Mouse (Mus musculus): Measurements from ENCODE around the gene Casp7. TPM values are rescaled to one million over a fixed set of nuclear protein-coding genes. Genes with fewer than 3 reads are reported as not detected.

Casp7 gene
- polyA plus RNA-seq, 1 experiment from 2014 or later: 30.7 TPM

DNA sequence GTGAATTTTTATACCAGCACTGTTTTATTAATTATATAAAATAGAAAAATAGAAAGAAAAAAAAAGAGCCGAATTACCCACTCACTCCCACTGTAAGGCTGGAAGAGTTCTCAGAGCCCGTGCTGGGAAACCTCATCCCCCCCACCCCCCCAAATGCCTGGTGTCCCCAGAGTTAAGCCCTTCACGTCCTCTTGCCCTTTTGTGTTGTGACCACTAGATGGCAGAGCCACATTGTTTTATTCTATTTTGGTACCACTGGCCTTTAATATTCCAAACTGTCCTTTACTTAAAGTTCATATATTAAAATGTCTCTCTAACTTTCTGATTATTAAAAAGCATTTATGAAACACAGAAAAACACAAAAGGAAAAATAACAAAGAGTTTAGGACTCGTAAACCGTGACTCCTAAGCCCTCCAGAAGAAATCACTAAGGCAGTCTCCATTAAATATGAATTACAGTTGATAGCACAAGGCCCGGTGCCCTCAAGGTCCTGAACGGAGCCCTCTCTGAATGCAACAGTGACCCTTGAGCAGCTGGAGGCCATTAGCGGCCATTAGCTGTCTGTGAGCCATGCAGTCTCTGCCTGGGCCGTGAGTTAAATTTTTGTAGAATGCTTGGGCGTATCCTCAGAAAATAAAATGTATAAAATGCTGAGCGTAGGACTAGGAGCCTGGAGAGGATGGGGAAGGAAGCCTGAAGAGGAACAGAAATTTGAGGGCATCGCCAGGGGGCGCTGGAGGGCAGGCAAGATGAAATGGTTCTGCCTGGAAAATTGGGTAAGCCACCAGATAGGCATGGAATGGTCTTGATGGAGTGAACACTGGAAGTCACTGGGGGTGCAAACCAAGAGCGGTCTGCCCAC, 25.8 kb downstream of the Casp7 start:
- 0 out of 2 replicates have a peak, but pooled peaks cover 3% of the 10 kb centered on the region for H3K4me1 ChIP-seq (ENCODE audit: insufficient read depth)
- no peak overlapping the region for H3K4me2 ChIP-seq
- peak; percentile 87 for TF ChIP-seq CTCF (IDR thresholded peaks at IDR 0.05; ENCODE audit: low read depth)
- H3K27ac ChIP-seq (ENCODE audit: low read depth): no peak overlapping the region
- H3K9me3 ChIP-seq (ENCODE audit: low read depth, low read length): no peaks in the 10 kb centered on the region
- 33% methylated on average over 14 of the region's 14 CpGs for WGBS
- peak; percentile 53 for ATAC-seq (ENCODE audit: insufficient read depth)
- peak; percentile 92 for DNase-seq
- no peak overlapping the region for H3K4me3 ChIP-seq (ENCODE audit: low read depth, low read length)
- H3K36me3 ChIP-seq (ENCODE audit: insufficient read depth): no peaks in the 10 kb centered on the region
- no peaks in the 10 kb centered on the region for H3K27me3 ChIP-seq (ENCODE audit: insufficient read depth, low read length)
- no peak overlapping the region for H3K9ac ChIP-seq

DNA sequence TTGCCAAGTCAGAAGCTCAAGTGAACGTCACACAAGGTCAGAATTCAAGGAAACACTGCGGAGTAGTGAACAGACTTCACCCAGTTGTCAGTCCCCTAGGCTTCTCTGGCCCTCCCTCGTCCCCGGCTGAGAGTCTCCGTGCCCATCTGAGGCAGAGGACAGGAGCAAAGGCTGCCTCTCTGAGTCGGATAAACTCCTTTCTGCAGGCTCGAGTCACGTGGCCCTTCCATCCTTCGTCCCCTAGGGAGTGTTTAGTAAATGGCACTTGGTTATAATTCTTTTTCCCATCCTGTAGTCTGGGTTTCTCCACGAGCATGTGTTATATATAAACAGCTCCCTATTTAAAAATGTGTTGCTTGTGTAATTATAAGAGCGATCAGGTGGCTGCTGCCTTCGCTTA, 26.4 kb downstream of the Casp7 start:
- 0 out of 2 replicates have a peak, but pooled peaks cover 3% of the 10 kb centered on the region for H3K4me1 ChIP-seq (ENCODE audit: insufficient read depth)
- 0 out of 2 replicates have a peak, but pooled peaks have one; percentile 4 for ATAC-seq (ENCODE audit: insufficient read depth)
- H3K4me2 ChIP-seq: no peak overlapping the region
- H3K9ac ChIP-seq: no peak overlapping the region
- no peaks in the 10 kb centered on the region for H3K27me3 ChIP-seq (ENCODE audit: insufficient read depth, low read length)
- H3K9me3 ChIP-seq (ENCODE audit: low read depth, low read length): no peaks in the 10 kb centered on the region
- DNase-seq: no peak
- no peak overlapping the region for H3K27ac ChIP-seq (ENCODE audit: low read depth)
- 67% methylated on average over 12 of the region's 12 CpGs for WGBS
- no peaks in the 10 kb centered on the region for H3K36me3 ChIP-seq (ENCODE audit: insufficient read depth)
- H3K4me3 ChIP-seq (ENCODE audit: low read depth, low read length): no peak overlapping the region
- TF ChIP-seq CTCF (IDR thresholded peaks at IDR 0.05; ENCODE audit: low read depth): no peak

DNA sequence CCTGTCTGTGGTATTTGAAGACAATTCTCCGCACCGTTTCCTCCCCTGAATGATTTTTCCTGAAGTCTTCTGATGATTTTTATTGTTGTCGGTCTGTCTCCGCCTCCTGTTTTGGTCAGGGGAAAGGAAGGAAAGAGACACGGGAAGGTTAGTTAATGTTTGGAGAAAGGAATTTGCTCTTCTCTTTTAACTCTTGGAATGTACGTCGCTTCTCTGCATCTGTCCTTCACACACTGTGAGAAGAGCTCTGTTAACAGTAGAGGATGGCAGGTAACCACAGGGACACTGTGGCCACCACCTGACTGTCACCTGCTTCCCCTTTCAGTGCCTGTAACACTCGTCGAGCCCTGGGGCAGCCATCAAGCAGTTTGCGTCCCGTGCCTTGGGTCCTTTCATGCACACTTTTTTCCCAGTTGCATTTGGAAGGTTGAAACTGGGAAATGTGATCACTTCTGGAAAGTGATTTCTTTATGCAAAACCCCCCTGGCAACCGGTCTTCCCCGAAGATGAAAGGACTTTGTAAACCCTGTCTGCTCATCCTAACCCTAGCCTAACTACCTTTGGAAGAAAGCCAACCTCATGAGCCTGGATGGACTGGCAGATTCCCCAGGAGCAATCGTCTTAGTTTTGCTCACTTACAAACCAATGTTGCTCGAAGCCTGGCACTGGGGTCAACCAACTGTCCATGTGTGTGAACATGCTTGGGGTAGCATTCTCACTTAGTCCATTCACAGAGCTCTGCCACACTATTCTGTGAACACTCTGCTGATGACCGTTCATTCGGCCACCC, 27.9 kb downstream of the Casp7 start:
- H3K4me3 ChIP-seq (ENCODE audit: low read depth, low read length): no peak overlapping the region
- H3K9me3 ChIP-seq (ENCODE audit: low read depth, low read length): no peaks in the 10 kb centered on the region
- no peaks in the 10 kb centered on the region for H3K36me3 ChIP-seq (ENCODE audit: insufficient read depth)
- H3K9ac ChIP-seq: no peak overlapping the region
- no peak for TF ChIP-seq CTCF (IDR thresholded peaks at IDR 0.05; ENCODE audit: low read depth)
- 64% methylated on average over 17 of the region's 17 CpGs for WGBS
- no peak overlapping the region for H3K4me2 ChIP-seq
- H3K27ac ChIP-seq (ENCODE audit: low read depth): no peak overlapping the region
- ATAC-seq (ENCODE audit: insufficient read depth) (no peak), DNase-seq (peak; percentile 15)
- H3K4me1 ChIP-seq (ENCODE audit: insufficient read depth): 0 out of 2 replicates have a peak, but pooled peaks cover 3% of the 10 kb centered on the region
- H3K27me3 ChIP-seq (ENCODE audit: insufficient read depth, low read length): no peaks in the 10 kb centered on the region

DNA sequence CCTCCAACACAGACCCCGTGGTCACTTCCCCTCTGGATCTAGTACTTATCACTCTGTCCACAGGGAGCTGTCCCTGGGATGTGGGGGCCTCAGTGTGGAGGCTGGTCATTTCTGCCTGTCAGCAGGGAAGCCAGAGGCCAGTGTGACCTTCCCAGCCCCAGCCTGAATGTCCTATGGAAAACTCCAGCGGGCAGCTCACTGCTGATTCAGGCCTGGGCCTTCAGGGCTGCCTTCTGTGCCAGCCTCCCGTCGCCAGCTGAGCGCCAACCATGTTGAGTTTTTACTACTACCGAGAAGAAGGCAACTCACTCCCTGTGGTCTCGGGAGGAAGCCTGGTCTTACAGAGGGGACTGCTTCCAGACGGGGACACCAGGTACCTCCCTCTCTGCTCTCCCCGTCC, 28.6 kb downstream of the Casp7 start:
- 61% methylated on average over 9 of the region's 9 CpGs for WGBS
- no peak for DNase-seq
- no peak overlapping the region for H3K27ac ChIP-seq (ENCODE audit: low read depth)

DNA sequence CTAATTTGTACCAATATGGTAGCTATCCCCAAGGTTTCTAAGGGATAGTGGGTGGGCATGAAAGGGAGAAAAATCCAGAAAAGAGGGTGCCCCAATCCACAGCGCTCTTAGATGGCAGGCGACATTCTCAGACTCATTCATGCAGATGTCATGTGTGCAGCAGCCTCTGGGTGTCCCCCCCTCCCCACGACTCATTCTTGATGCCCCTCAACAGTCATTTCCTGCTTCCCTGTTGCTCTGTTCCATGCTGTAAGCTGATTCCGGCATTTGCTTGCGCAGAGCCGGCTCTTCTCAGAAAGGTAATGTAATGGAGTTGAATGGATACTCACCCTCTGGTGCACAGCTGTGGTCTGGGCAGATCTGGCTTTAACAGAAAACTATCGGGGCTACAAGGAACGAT, 33.4 kb downstream of the Casp7 start:
- Histone ChIP-seq H3K9ac (no peak overlapping the region), H3K27me3 (ENCODE audit: insufficient read depth, low read length) (no peaks in the 10 kb centered on the region), H3K27ac (ENCODE audit: low read depth) (no peak overlapping the region), H3K9me3 (ENCODE audit: low read depth, low read length) (no peaks in the 10 kb centered on the region), H3K4me3 (ENCODE audit: low read depth, low read length) (no peak overlapping the region), H3K4me2 (no peak overlapping the region), H3K4me1 (ENCODE audit: insufficient read depth) (no peaks in the 10 kb centered on the region), H3K36me3 (ENCODE audit: insufficient read depth) (peaks cover 12% of the 10 kb centered on the region; the same call in 1 of the 2 replicates)
- DNase-seq: peak; percentile 54
- peak; percentile 63 for TF ChIP-seq CTCF (IDR thresholded peaks at IDR 0.05; ENCODE audit: low read depth)
- 58% methylated on average over 8 of the region's 8 CpGs for WGBS
- ATAC-seq (ENCODE audit: insufficient read depth): no peak

More for the DNA sequence above, 28.6 kb downstream of the Casp7 start:
- ATAC-seq (ENCODE audit: insufficient read depth): no peak
- Histone ChIP-seq H3K4me3 (ENCODE audit: low read depth, low read length) (no peak overlapping the region), H3K4me2 (no peak overlapping the region), H3K4me1 (ENCODE audit: insufficient read depth) (0 out of 2 replicates have a peak, but pooled peaks cover 3% of the 10 kb centered on the region), H3K27me3 (ENCODE audit: insufficient read depth, low read length) (no peaks in the 10 kb centered on the region), H3K9ac (no peak overlapping the region), H3K36me3 (ENCODE audit: insufficient read depth) (no peaks in the 10 kb centered on the region), H3K9me3 (ENCODE audit: low read depth, low read length) (no peaks in the 10 kb centered on the region)
- TF ChIP-seq CTCF (IDR thresholded peaks at IDR 0.05; ENCODE audit: low read depth): no peak

DNA sequence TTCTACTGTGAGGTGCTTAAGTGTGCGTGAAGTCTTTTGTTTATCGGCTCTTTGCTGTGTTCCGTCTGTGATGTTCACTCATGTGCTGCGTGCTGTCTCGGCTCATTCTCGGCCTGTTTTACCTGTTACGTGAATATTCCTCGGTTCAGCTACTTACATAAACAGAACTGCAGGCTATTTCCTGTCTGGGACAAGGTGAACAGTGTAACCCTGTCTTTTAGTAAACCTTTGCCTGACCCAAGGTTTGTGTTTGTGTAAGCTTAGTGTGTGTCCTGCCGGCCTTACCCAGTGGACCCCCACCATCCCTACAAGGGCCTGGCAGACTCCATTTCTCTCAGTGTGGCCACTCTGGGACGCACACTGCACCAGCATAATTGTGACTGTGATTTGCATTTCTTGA, 35.8 kb downstream of the Casp7 start:
- H3K4me2 ChIP-seq: no peak overlapping the region
- H3K27me3 ChIP-seq (ENCODE audit: insufficient read depth, low read length): no peaks in the 10 kb centered on the region
- H3K9me3 ChIP-seq (ENCODE audit: low read depth, low read length): no peaks in the 10 kb centered on the region
- H3K36me3 ChIP-seq (ENCODE audit: insufficient read depth): peaks cover 23% of the 10 kb centered on the region
- H3K4me3 ChIP-seq (ENCODE audit: low read depth, low read length): no peak overlapping the region
- H3K4me1 ChIP-seq (ENCODE audit: insufficient read depth): no peaks in the 10 kb centered on the region
- 44% methylated on average over 10 of the region's 10 CpGs for WGBS
- TF ChIP-seq CTCF (IDR thresholded peaks at IDR 0.05; ENCODE audit: low read depth): no peak
- no peak overlapping the region for H3K27ac ChIP-seq (ENCODE audit: low read depth)
- DNase-seq: no peak
- no peak overlapping the region for H3K9ac ChIP-seq
- no peak for ATAC-seq (ENCODE audit: insufficient read depth)

DNA sequence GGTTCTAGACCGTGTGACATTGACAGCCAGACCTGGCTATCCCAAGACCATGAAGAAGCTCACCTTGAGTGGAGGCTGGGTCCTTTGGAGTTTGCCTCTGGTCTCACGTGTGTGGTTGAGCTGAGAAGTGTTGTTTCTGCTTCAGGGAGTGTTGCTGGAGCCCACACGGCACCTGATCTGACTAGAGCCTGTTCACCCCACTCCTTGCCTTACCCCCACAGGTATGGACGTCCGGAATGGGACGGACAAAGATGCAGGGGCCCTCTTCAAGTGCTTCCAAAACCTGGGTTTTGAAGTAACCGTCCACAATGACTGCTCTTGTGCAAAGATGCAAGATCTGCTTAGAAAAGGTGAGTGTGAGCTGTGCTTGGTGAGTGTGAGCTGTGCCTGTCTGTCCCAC, 36.7 kb downstream of the Casp7 start:
- Histone ChIP-seq H3K4me1 (ENCODE audit: insufficient read depth) (no peaks in the 10 kb centered on the region), H3K4me2 (no peak overlapping the region), H3K4me3 (ENCODE audit: low read depth, low read length) (no peak overlapping the region), H3K36me3 (ENCODE audit: insufficient read depth) (peaks cover 24% of the 10 kb centered on the region), H3K9me3 (ENCODE audit: low read depth, low read length) (no peaks in the 10 kb centered on the region), H3K9ac (no peak overlapping the region), H3K27me3 (ENCODE audit: insufficient read depth, low read length) (no peaks in the 10 kb centered on the region), H3K27ac (ENCODE audit: low read depth) (no peak overlapping the region)
- ATAC-seq (ENCODE audit: insufficient read depth) (no peak), DNase-seq (no peak)
- no peak for TF ChIP-seq CTCF (IDR thresholded peaks at IDR 0.05; ENCODE audit: low read depth)
- WGBS: 86% methylated on average over 7 of the region's 7 CpGs

Measured in lung, embryonic 14.5 days (tissue).